8 mouse cellular contexts compared by ENCODE assay signal in genomic region chr12:108265831-108266619, GRCm38 (mm10). TPM values are rescaled to one million over a fixed set of nuclear protein-coding genes. Genes with fewer than 3 reads are reported as not detected.
A peak's percentile ranks its signal among the peaks of the same experiment; 100 is the strongest.
DNase-seq lines count a peak whose midpoint lies in the region; ATAC-seq lines count a peak whose summit lies in the region.

No protein-coding gene starts in this region.

- DNase-seq in gastrocnemius, postnatal 14 days: peak; percentile 34
- no peak for DNase-seq in gastrocnemius, postnatal 25 days
- DNase-seq in cerebellum, postnatal 36 days: peak; percentile 64 to 70
- peak; percentile 43 to 67 for DNase-seq in kidney, postnatal 25 days
- DNase-seq in c-Kit-positive CD71-positive TER-119-positive erythroid progenitor cells, embryonic 14.5 days (ENCODE audit: low spot score): no peak
- DNase-seq in spleen, postnatal 36 days (ENCODE audit: low spot score in 2 of 2): no peak

- H3K4me1 ChIP-seq in heart, embryonic 12.5 days (replicated peaks): peaks cover 95% of the 10 kb centered on the region
- H3K4me1 ChIP-seq in midbrain, embryonic 16.5 days (ENCODE audit: control insufficient read depth, insufficient read depth, low read length): peaks cover 58% of the 10 kb centered on the region

- H3K4me2 ChIP-seq in heart, embryonic 12.5 days: peak overlapping the region; percentile 36
- H3K4me2 ChIP-seq in midbrain, embryonic 16.5 days (ENCODE audit: low read length): peak overlapping the region; percentile 55

- WGBS in heart, embryonic 12.5 days: 36% methylated on average over 27 of the region's 27 CpGs
- 6% methylated on average over 27 of the region's 27 CpGs for WGBS in midbrain, embryonic 16.5 days

- ATAC-seq in heart, embryonic 12.5 days (ENCODE audit: insufficient number of reproducible peaks, low FRiP score): no peak
- ATAC-seq in midbrain, embryonic 16.5 days: peak; percentile 52

- H3K27ac ChIP-seq in heart, embryonic 12.5 days (ENCODE audit: poor library complexity, severe bottlenecking): no peak overlapping the region
- H3K27ac ChIP-seq in midbrain, embryonic 16.5 days (ENCODE audit: low read length): peak overlapping the region; percentile 62

- no peaks in the 10 kb centered on the region for H3K36me3 ChIP-seq in heart, embryonic 12.5 days
- H3K36me3 ChIP-seq in midbrain, embryonic 16.5 days (ENCODE audit: control insufficient read depth, insufficient read depth, low read length): no peaks in the 10 kb centered on the region

- peak overlapping the region; percentile 12; the same call in 1 of the 2 replicates for H3K9ac ChIP-seq in heart, embryonic 12.5 days
- H3K9ac ChIP-seq in midbrain, embryonic 16.5 days (ENCODE audit: low read depth, low read length): peak overlapping the region; percentile 68

- no peaks in the 10 kb centered on the region for H3K27me3 ChIP-seq in heart, embryonic 12.5 days (replicated peaks)
- H3K27me3 ChIP-seq in midbrain, embryonic 16.5 days (ENCODE audit: control insufficient read depth, insufficient read depth, low read depth, low read length): no peaks in the 10 kb centered on the region

- no peaks in the 10 kb centered on the region for H3K9me3 ChIP-seq in heart, embryonic 12.5 days (replicated peaks)
- no peaks in the 10 kb centered on the region for H3K9me3 ChIP-seq in midbrain, embryonic 16.5 days (replicated peaks; ENCODE audit: control insufficient read depth, low read length, poor library complexity, severe bottlenecking)

- no peak overlapping the region for H3K4me3 ChIP-seq in heart, embryonic 12.5 days
- peak overlapping the region; percentile 16; the same call in 1 of the 2 replicates for H3K4me3 ChIP-seq in midbrain, embryonic 16.5 days (ENCODE audit: low read depth, low read length)

- intact Hi-C loops in gastrocnemius, postnatal 14 days (cut with DNase I; ENCODE audit: low total_unique reads): no loop called here

RNA-seq across cellular contexts. Expression of gene Ccdc85c, which starts 9.2 kb away (rescaled TPM):
- 1 to 10 TPM; 5.4 to 5.7 TPM for total RNA-seq in gastrocnemius, postnatal 14 days (2021)
- 10 to 100 TPM; 11.4 to 15.2 TPM for total RNA-seq in gastrocnemius, postnatal 25 days (2021)
- polyA plus RNA-seq in heart, embryonic 12.5 days (2016; fragmentation: Nextera tagmentation; extraction: Ambion mirVana): 5.9 and 6.0 TPM in 2 replicates
- polyA plus RNA-seq in midbrain, embryonic 16.5 days (2015; fragmentation: Nextera tagmentation; extraction: Ambion mirVana): 13.2 and 13.5 TPM in 2 replicates

RNA-seq across cellular contexts. Expression of gene Hhipl1, which starts 40.0 kb away (rescaled TPM):
- total RNA-seq in gastrocnemius, postnatal 14 days (2021): 1 to 10 TPM in 1 of 2 experiments, under 1 TPM in 1; 0.55 to 1.2 TPM
- under 1 TPM; 0.91 to 0.95 TPM for total RNA-seq in gastrocnemius, postnatal 25 days (2021)
- polyA plus RNA-seq in heart, embryonic 12.5 days (2016; fragmentation: Nextera tagmentation; extraction: Ambion mirVana): 0.82 and 1.2 TPM in 2 replicates
- polyA plus RNA-seq in midbrain, embryonic 16.5 days (2015; fragmentation: Nextera tagmentation; extraction: Ambion mirVana): 2.7 and 2.9 TPM in 2 replicates

Comparison
In these comparisons a context has a peak if more than half of its experiments do, and no peak if none do; other contexts are left out.
1. DNase-seq: peak in gastrocnemius, postnatal 14 days (single experiment), cerebellum, postnatal 36 days (2 of 2) and kidney, postnatal 25 days (2 of 2); none in gastrocnemius, postnatal 25 days (single experiment), c-Kit-positive CD71-positive TER-119-positive erythroid progenitor cells, embryonic 14.5 days (single experiment) and spleen, postnatal 36 days (0 of 2).